Mouse (Mus musculus) c-Kit-positive CD71-negative TER-119-negative erythroid progenitor cells, embryonic 14.5 days (primary cell): ENCODE data around the gene Aig1.

Source experiments
- DNase-seq: peaks from one replicate; pipeline ENCODE4 v3.0.0-alpha.2; 2013; ENCODE audit warnings: low read depth

Aig1 gene

GRCm38 (mm10) chr10:13776014-13776413 is 92.8 kb downstream of the Aig1 start:
- no peak for DNase-seq

- DNase-seq = no peak
Observed at GRCm38 (mm10) chr10:13775411-13775810, 93.4 kb downstream of the Aig1 start.

GRCm38 (mm10) chr10:13774910-13775309 is 93.9 kb downstream of the Aig1 start:
- no peak for DNase-seq

- DNase-seq = no peak
Observed at GRCm38 (mm10) chr10:13770720-13771119, 98.1 kb downstream of the Aig1 start.

GRCm38 (mm10) chr10:13769789-13770188 is 99.0 kb downstream of the Aig1 start:
- no peak for DNase-seq

- no peak for DNase-seq
Observed at GRCm38 (mm10) chr10:13768866-13769265, 99.9 kb downstream of the Aig1 start.

- DNase-seq = no peak
Observed at GRCm38 (mm10) chr10:13767076-13767475, 101.7 kb downstream of the Aig1 start.

GRCm38 (mm10) chr10:13763151-13763550 is 105.6 kb downstream of the Aig1 start:
- no peak for DNase-seq

GRCm38 (mm10) chr10:13754712-13755111 is 114.1 kb downstream of the Aig1 start:
- DNase-seq = no peak

- DNase-seq = no peak
Observed at GRCm38 (mm10) chr10:13753777-13754176, 115.0 kb downstream of the Aig1 start.

- DNase-seq = no peak
Observed at GRCm38 (mm10) chr10:13739494-13740140, 129.2 kb downstream of the Aig1 start.

GRCm38 (mm10) chr10:13730039-13730748 is 138.6 kb downstream of the Aig1 start:
- DNase-seq = no peak

- no peak for DNase-seq
Observed at GRCm38 (mm10) chr10:13727676-13728075, 141.1 kb downstream of the Aig1 start.

GRCm38 (mm10) chr10:13726206-13726605 is 142.6 kb downstream of the Aig1 start:
- no peak for DNase-seq

- no peak for DNase-seq
Observed at GRCm38 (mm10) chr10:13725276-13725675, 143.5 kb downstream of the Aig1 start.

GRCm38 (mm10) chr10:13716132-13716531 is 152.6 kb downstream of the Aig1 start:
- no peak for DNase-seq

- no peak for DNase-seq
Observed at GRCm38 (mm10) chr10:13715584-13715983, 153.2 kb downstream of the Aig1 start.

GRCm38 (mm10) chr10:13714920-13715293 is 153.9 kb downstream of the Aig1 start:
- DNase-seq = no peak

GRCm38 (mm10) chr10:13714199-13714919 is 154.4 kb downstream of the Aig1 start:
- DNase-seq = no peak

- no peak for DNase-seq
Observed at GRCm38 (mm10) chr10:13713711-13714110, 155.1 kb downstream of the Aig1 start.

- DNase-seq = no peak
Observed at GRCm38 (mm10) chr10:13713116-13713515, 155.7 kb downstream of the Aig1 start.

GRCm38 (mm10) chr10:13711281-13711829 is 157.4 kb downstream of the Aig1 start:
- no peak for DNase-seq

- no peak for DNase-seq
Observed at GRCm38 (mm10) chr10:13705771-13706170, 163.0 kb downstream of the Aig1 start.
